Mouse (Mus musculus) retina, adult 2 months (tissue): ENCODE measurements around the gene Gart.
A peak's percentile ranks its signal among the peaks of the same experiment; 100 is the strongest.

ENCODE experiments used
- DNase-seq: peaks from one replicate; pipeline ENCODE4 v3.0.0-alpha.2; 2012; ENCODE audit warnings: low read depth, low spot score

Gart gene

DNA sequence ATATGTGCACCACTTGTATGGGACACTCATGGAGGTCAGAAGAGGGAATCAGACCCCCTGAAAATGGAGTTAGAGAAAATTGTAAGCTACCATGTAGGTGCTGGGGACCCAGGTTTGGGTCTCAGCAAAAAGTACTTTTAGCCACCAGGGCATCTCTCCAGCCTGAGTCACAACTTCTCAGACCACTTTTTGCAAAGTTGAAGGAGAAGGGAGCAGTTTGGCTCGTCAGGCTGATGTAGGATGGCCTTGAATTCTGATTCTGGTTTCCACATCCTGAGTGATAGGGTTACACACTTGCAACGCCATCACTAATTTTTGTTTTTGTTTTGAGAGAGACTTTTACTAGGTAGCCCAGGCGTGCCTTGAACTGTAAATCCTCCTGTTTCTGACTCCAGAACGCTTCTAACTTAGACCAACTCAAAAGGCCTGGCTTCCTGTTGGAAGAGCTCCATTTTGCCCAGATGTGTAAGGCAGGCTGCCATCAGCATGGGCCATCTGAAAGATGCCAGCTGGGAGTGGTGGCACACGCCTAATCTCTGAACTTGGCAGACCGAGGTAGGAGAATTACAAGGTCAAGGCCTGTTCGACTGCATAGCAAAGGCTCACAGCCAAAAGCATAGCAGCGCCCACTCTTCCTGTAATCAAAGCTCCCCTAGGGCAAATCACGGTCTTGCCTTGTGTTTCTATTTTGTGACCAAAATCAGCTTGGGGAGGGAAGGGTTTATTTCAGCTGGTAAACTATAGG, 37.1 kb downstream of the Gart start:
- DNase-seq = no peak

DNA sequence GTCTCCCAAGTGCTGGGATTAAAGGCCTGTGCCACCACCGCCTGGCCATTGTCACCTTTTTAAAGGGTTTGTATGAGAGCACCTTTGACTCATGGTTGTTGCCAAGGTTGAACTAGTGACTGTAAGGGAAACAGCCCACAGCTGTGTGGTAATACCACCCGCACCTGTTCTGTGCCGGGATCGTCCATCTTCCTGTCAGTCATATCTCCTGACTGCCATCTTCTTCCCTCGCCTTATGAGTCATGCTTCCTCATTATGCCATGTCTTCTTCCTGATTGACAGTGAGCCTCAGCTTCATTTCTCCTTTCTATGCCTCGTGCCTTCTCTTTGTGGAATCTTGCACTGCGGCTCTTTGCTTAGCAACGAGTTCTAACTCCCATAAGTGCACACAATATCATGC, 39.8 kb downstream of the Gart start:
- DNase-seq = no peak

GRCm38 (mm10) chr16:91605156-91605555, 41.6 kb downstream of the Gart start:
- no peak for DNase-seq

- no peak for DNase-seq
Observed at GRCm38 (mm10) chr16:91601693-91602092, 45.1 kb downstream of the Gart start.

DNA sequence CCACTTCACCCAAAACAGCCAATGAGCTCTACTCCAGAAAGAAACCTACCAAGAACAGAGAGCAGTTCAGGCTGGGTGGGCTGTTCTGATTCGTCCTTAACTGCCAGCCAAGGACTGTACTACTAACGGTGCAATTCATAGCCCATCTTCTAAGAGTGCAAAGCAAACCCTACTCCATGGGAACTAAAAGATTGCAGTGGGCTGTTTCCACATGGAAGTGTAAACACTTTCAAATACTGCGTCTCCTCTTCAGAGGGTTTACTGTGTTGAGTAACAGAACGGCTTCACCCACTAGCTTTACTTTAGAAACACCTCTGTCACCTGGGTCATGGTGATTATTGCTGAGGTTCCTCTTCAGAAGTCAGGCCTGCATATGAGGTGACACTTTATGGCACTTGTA, 45.7 kb downstream of the Gart start:
- no peak for DNase-seq

- DNase-seq = no peak
Observed at GRCm38 (mm10) chr16:91599242-91599641, 47.5 kb downstream of the Gart start.

- DNase-seq = peak; percentile 94
Observed at GRCm38 (mm10) chr16:91597672-91598010, 49.1 kb downstream of the Gart start, which contains the start of gene Tmem50b. Gene Tmem50b, minus strand, starts transcription at chr16:91597800.

DNA sequence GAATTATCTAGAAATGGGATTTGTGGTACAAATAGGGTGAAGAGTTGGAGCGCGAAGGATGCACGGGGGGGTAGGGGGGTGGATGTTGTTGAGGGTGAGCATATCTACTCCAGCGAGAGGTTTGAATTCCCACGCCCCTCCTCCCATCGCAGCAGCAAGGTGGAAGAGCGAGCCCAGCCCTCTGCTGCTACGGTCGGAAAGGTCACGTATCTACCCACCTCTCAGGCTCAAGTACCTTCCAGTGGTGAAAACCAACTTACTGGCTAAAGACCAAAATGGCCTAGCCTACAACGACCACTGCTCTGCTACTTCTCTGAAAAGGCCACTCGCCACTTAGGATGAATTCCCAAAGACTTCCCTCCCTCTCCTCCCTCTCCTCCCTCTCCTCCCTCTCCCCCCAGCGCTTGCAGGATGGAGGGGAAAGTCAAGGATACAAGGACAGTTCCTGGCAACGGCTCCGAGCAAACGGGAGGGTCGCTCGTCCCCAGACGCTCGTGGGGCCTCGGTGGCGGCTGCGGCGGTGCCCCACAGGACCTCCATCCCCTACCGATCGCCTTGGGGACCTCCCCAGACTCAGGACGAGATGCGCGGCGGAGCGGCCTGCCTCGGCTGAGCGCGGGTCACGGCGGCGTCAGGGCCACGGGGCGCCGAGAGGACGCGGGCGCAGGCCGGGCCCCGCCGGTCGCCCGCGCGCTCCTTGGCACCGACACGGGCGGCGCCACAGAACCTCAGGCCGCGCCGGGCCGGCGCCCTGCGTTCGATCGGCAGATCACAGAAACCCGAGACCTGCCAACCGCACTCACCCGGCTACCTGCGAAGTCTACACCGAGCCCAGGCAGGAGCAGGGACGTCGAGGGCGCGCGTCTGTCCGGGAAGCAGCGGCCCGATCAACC, 49.7 kb downstream of the Gart start:
- DNase-seq = no peak

DNA sequence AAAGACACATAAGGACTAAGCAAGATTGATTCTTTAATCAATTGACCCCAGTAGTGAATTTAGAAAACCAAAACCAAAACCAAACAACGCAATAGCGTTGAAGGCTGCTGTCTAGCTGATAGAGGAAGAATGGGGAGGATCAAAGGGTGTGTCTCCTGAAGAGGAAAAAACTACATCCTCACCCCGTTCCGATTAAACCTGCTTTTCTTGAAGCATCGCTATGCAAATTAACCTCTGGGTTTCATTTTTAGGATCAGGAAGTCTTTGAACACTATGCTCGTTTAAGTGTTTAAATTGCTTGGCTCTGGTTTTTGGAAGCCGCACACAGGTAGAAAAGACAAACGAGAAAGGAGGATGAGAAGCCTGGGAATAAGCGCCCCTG, 50.4 kb downstream of the Gart start:
- DNase-seq = no peak

DNA sequence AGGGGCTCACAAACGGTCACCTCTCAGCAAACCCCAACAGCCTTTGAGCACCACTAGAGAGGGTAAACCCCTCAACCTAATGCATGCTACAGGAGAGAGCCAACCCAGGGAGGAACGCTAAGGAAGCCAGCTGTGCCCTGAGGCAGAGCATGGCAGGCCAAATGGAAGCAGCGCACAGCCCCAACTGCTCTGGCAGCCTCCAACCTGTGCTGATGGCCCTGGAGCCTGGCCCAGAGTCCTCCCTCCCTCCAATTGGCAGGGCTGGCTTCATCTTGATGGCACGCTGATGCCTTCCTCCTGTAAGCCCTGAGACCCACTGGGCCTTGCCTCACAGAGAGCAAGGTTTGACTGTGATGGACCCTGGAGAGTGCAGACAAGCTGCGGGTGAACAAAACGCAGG, 51.7 kb downstream of the Gart start:
- no peak for DNase-seq

DNA sequence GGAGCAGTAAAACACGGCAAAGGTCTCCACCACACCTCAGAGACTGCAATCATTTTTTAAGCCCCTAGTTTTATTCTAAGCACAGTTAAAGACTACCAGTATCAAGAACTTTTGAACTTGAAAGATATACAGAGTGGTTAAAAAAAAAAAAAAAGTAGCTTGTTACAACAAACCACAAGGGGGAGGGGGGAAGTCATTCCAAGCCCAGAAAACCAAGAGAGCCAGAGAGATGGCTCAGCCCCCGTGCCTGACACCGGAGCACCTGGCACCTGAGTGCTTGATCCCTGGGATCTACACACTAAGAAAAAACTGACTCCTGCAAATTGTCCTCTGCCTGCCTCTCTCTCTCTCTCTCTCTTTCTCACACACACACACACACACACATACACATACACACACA, 53.5 kb downstream of the Gart start:
- no peak for DNase-seq

DNA sequence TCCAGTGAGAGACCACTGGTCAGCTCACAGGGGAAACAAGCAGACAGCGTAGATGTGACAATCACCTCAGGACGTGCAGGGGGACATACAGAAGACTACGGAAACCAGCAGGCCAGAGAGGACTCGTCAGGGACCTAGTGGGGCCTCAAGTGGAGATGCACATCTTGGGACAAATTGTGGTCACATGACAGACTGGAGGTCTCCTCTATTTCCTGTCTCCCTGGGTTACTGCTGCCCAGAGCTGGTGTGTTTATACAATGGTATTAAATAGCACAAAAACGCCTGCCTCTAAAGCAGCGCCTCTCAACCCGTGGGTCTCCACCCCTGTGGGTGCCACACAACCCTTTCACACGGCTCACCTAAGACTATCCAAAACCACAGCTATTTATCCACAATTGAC, 54.6 kb downstream of the Gart start:
- DNase-seq = no peak

DNA sequence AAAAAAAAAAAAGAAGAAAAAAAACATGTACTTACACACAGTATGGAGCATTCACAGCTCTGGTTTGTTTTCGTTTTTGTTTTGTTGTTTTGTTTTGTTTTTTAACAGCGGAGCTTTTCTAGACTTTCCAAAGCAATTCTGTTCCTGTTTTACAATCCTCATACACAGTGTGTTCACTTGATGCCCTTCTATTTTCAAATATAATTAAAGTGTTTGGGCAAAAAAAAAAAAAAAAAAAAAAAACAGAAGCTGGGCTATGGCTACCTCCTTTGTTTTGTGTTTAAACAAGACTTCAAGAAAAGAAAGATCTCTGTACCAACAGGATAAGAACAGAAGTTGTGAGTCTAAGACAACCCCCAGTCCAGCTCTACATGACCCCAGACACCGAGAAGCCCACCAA, 58.0 kb downstream of the Gart start:
- DNase-seq = no peak

- no peak for DNase-seq
Observed at GRCm38 (mm10) chr16:91587730-91588453, 58.9 kb downstream of the Gart start.

GRCm38 (mm10) chr16:91586244-91586643, 60.5 kb downstream of the Gart start:
- no peak for DNase-seq

GRCm38 (mm10) chr16:91585617-91586016, 61.1 kb downstream of the Gart start:
- DNase-seq = no peak

DNA sequence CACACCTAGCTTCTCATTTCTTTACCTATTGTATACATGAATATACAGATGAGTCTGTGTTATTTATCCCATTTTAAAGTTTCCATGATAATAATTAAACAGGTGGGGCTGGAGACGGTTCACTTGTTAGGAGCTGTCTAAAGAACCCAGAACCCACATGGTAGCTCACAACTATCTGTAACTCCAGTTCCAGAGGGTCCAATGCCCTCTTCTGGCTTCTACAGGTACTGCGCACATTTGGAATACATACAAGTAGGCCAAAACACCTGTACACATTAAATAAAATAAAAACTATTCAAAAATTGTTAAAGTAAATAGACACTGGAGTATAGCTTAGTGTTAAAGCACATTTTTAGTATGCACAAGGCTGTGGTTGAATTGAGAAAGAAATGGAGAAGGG, 64.4 kb downstream of the Gart start:
- DNase-seq = no peak

DNA sequence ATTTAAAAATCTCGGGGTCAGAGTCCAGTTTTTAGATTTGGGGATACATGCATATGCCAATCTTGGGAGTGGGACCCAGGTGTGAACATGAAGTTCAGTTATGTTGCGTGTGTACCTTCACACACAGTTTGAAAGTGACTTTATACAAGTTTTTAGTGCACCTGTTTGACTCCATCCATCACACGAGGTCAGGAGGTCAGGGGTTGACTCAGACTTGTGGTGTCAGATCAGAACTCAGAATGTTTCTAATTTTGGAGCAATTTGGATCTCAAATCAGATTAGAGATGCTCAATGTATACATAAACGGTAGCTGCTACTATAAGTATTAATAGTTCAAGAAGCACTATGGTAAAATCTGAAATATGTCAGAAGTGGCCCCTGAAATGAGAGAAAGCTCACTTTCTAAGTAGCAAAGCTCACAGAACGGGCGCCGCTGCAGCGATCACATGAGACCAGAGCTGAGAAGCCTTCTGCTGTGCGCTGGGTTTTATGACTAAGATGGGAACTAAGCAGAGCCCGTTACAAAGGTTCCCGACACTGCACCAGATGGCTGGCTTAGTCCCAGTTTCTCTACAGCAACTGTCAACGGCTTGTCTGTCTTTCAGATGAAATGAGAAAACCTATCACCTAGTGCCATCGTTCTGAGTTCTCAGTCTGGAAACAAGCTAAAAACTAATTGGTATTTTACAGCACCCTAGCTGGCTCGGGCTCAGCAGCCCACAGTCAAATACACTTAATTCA, 67.6 kb downstream of the Gart start:
- DNase-seq = no peak

- no peak for DNase-seq
Observed at GRCm38 (mm10) chr16:91575151-91575550, 71.6 kb downstream of the Gart start.
